Mouse (Mus musculus): ENCODE results near the gene Btd. TPM values are rescaled to one million over a fixed set of nuclear protein-coding genes. Genes with fewer than 3 reads are reported as not detected.

Gene Btd
- polyA plus RNA-seq (2012; rRNA removed), result 19.8 and 20.5 TPM in 2 replicates

GRCm38 (mm10) chr14:31640890-31641505, at the start of gene Btd, which contains the start of gene Hacl1:
TSS of gene Btd (plus strand) at chr14:31641028.
TSS of gene Hacl1 (minus strand) at chr14:31641286.

DNA sequence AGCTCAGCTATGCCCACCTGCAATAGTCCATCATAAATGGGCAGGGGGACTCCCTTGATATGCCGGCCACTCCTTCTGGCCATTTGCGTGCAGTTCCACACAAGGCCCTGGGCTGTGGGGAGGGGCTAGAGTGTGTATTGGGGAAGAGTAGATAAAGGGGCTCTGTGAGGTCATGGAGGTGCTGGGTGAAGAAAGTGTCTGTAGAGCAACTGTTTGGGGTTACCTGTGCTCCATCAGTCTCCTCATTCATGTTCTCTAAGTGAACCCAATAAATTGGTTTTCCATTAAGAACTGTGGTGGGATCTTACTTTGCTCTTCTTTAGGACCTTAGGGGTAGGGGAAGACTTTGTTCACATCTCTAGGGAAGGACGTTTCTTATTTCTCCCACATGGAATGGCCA, 49.6 kb upstream of the Btd start, which contains the start of gene Colq:
TSS of gene Colq (minus strand) at position 101 of the 400 bp plus-strand sequence.

GRCm38 (mm10) chr14:31640346-31640889, 410 bp upstream of the Btd start, which contains the start of gene Gm49387:
TSS of gene Gm49387 (minus strand) at chr14:31640878.

Other genes starting within 250 kb of the Btd start
- 169 and 181 TPM in 2 replicates for gene Sh3bp5, start 204.9 kb upstream of the Btd start, polyA plus RNA-seq (2012; rRNA removed)
- gene Eaf1, start 146.6 kb upstream of the Btd start, polyA plus RNA-seq (2012; rRNA removed), result 13.0 and 13.6 TPM in 2 replicates
- 18.2 and 20.4 TPM in 2 replicates for gene Mettl6, start 146.0 kb upstream of the Btd start, polyA plus RNA-seq (2012; rRNA removed)
- 0.06 and 0.35 TPM in 2 replicates for gene Colq, start 49.7 kb upstream of the Btd start, polyA plus RNA-seq (2012; rRNA removed)
- gene Gm49387, start 150 bp upstream of the Btd start, polyA plus RNA-seq (2012; rRNA removed), result not detected in 2 replicates
- 7.3 and 9.7 TPM in 2 replicates for gene Hacl1, start 258 bp downstream of the Btd start, polyA plus RNA-seq (2012; rRNA removed)
- gene Ankrd28, start 189.6 kb downstream of the Btd start, polyA plus RNA-seq (2012; rRNA removed), result 21.1 and 21.8 TPM in 2 replicates